Mouse (Mus musculus): ENCODE data around the gene Wasl.

- TF ChIP-seq GATA1 (IDR thresholded peaks at IDR 0.05; ENCODE audit: borderline replicate concordance, low read length): no peak
- TF ChIP-seq FLI1 (IDR thresholded peaks at IDR 0.05; ENCODE audit: low read length): no peak
Measured at GRCm38 (mm10) chr6:24583456-24583855, 81.4 kb downstream of the Wasl start.

Measured in megakaryocyte, embryonic 14.5 days (primary cell).